Mouse (Mus musculus) bone marrow, adult 2 months (tissue): ENCODE results near the gene Hist2h2aa2.

ENCODE experiments used
- CTCF ChIP-seq: fragments of 200-500 bp; IDR thresholded peaks from 2 replicates; pipeline ENCODE4 v1.5.1; 2011; ENCODE audit warnings: low read length, control low read depth; ENCODE audit not compliant: control insufficient read depth, insufficient read depth
- POLR2A ChIP-seq: fragments of 200-500 bp; IDR thresholded peaks from 2 replicates; pipeline ENCODE4 v1.6.1; 2011; ENCODE audit warnings: low read depth, mild to moderate bottlenecking, control low read depth, low read length, borderline replicate concordance; ENCODE audit not compliant: control insufficient read depth

GRCm38 (mm10) chr3:96273591-96274465 is 33.8 kb upstream of the Hist2h2aa2 start:
- TF ChIP-seq CTCF (no peak), POLR2A (no peak)
